Mouse (Mus musculus): ENCODE results near the gene Asdurf. TPM values are rescaled to one million over a fixed set of nuclear protein-coding genes. Genes with fewer than 3 reads are reported as not detected.
"Not testable (repeated sequence)": the region's sequence is repeated elsewhere in the genome, so short reads cannot be mapped to it uniquely, and the experiment has no call there.

Gene Asdurf
- not detected in 2 replicates for polyA plus RNA-seq (2015; fragmentation: Nextera tagmentation; extraction: Ambion mirVana)

DNA sequence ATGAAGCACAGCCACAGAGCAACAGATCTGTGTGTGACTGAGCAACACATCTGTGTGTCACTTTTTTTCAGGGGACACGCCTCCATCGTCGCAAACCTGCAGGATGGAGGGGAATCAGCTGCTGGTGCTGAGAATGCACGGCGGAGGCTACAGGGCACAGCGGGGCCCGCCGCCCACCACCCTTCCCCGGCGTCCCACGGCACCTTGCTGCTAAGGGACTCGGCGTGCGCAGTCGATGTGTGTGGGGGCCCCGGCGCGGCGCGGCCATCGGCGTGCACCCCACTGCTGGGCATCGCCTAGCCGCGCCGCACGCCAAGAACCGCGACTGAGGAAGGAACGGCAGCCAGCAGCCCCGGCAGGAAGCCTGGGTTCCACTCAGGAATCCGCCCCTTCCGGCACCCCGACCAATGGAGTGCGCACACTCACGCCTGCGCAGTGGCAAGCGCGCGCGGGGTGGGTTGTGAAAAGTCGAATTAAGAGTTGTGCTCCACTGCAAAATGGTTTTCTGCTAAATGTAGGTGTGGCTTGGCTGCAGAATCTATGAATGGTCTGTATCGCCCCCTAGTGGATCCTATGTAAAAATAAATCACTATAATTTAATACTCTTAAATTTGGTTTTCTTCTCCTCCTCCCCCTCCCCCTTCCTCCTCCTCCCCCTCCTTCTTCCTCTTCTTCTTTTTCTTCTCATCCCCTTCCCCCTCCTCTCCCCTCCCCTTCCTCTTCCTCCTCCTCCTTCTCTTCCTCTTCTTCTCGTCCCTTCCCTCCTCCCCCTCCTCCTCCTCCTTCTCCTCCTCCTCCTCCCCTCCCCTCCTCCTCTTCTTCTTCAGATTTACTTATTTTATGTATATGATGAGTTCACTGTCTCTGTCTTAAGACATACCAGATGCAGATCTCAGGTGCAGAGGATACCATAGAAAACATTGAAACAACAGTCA, at the start of gene Asdurf, which contains the start of the genes Gm28551 and Asnsd1:
Gene Asdurf, minus strand, starts transcription at position 293 of the 935 bp plus-strand sequence.
Gene Gm28551, minus strand, starts transcription at position 341 of the 935 bp plus-strand sequence.
Gene Asnsd1, minus strand, starts transcription at position 426 of the 935 bp plus-strand sequence.
- under 1% methylated on average over 43 of the region's 44 CpGs for WGBS
- no peaks in the 10 kb centered on the region for H3K27me3 ChIP-seq (replicated peaks)
- peak within 1 kb of the TSS; percentile 97 for H3K9ac ChIP-seq

DNA sequence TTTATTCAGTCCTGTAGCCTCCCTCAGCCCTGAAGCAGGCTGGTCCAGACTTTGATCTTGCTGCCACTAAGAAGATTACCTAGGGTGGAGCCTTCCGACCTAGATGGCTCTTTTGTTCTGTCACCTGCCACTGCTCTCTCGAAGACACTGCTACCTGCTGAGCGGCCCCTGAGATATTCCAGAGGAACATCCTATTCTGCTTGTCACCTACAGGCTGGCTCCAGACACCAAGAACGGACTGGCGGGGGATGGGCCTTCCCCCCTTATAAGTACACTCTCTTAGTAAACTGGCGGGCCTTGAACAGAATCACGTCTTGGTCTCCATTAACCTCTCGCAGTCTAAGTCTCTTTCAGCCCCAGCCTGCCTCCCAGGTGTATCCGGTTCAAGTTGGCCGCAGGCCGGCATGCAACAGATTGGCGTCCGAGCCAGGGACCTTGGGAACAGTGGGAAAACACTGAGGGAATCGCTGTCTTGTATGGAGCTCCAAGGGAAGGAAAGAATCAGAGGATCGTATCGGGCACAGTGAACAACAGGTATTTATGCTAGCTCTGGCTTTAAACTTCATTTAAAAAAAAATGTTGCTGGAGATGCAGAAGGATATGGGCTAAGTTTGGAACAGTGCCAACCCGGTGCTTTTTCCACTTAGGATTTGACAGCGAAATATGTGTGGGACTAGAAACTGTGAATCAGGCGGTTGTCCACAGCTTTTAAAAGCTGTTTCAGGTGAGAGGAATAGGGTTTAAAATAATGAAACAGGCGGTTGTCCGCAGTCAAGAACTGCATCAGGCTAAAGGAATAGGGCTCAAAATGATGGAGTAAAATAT, 41.7 kb upstream of the Asdurf start:
- H3K27ac ChIP-seq (replicated peaks); H3K36me3 ChIP-seq; H3K27me3 ChIP-seq (replicated peaks); ATAC-seq (ENCODE audit: extremely low read depth, insufficient number of reproducible peaks, low FRiP score, low TSS enrichment); H3K9me3 ChIP-seq: not testable (repeated sequence)
- H3K4me3 ChIP-seq, result peak overlapping the region; percentile 43
- 20% methylated on average over 21 of the region's 21 CpGs for WGBS
- peak overlapping the region; percentile 67 for H3K4me2 ChIP-seq
- H3K9ac ChIP-seq, result peak overlapping the region; percentile 62
- H3K4me1 ChIP-seq, result peaks cover 12% of the 10 kb centered on the region

More for the DNA sequence above, at the start of gene Asdurf, which contains the start of the genes Gm28551 and Asnsd1:
- Histone ChIP-seq H3K4me2 (peak within 1 kb of the TSS; percentile 70), H3K4me3 (peak within 1 kb of the TSS; percentile 92), H3K36me3 (peaks cover 26% of the 10 kb centered on the region), H3K4me1 (peaks cover 7% of the 10 kb centered on the region), H3K9me3 (peaks cover 3% of the 10 kb centered on the region; the same call in 1 of the 2 replicates), H3K27ac (replicated peaks) (peak within 1 kb of the TSS; percentile 85)
- ATAC-seq (ENCODE audit: extremely low read depth, insufficient number of reproducible peaks, low FRiP score, low TSS enrichment), result peak; percentile 99

DNA sequence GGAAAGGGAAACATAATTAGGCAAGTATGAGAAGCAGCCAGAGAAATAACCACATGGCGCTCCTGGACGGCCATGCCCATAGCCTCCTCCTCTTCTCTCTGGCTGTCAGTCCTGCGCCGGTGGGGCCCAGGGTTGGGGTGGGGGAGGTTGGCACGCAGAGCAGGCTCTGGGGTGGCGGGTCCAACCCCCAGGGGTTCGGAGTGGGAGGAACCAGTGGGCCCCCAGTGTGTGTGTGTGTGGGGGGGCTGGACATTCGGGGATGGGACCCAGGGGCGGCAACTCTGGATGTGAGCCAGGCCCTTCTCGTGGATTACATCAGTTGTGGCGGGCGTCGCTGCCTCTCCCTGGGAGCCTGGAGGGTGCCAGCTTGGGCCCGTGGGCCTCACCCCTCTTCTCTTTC, 36.3 kb upstream of the Asdurf start:
- Histone ChIP-seq H3K27me3 (replicated peaks) (no peaks in the 10 kb centered on the region), H3K9me3 (peaks cover 11% of the 10 kb centered on the region; the same call in 1 of the 2 replicates), H3K27ac (replicated peaks) (no peak overlapping the region), H3K9ac (no peak overlapping the region), H3K4me2 (no peak overlapping the region), H3K4me1 (peaks cover 1% of the 10 kb centered on the region), H3K36me3 (no peaks in the 10 kb centered on the region), H3K4me3 (no peak overlapping the region)
- ATAC-seq (ENCODE audit: extremely low read depth, insufficient number of reproducible peaks, low FRiP score, low TSS enrichment), result no peak
- WGBS, result 85% methylated on average over 10 of the region's 14 CpGs

DNA sequence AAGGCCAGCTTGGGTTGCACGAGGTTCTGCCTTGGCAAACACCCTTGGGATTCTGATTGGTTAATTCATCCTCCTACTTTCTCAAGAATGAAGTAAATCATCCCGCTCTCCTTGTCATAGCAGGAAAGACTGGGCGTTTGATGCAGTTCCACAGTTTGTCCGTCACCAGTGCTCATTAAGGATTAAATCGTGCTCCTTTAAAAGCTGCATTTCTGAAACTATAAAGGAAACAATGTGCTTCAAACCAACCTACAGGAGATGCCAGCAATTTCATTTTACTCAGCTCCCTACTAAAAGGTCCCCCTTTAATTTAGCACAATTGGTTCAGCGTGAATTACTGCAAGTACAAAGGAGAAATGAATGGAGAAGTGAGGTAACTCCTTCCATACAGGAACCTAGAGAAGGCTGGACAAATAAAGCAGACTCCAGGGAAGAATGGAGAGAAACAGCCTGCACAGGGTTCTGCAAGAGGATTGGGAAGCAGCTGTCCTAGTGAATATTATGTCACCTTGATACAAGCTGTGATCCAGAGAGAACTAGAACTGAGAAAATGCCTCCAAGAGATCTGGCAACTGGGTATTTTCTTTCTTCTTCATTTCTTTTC, 31.8 kb upstream of the Asdurf start:
- H3K9me3 ChIP-seq, result 0 out of 2 replicates have a peak, but pooled peaks cover 2% of the 10 kb centered on the region
- H3K27ac ChIP-seq (replicated peaks), result no peak overlapping the region
- no peaks in the 10 kb centered on the region for H3K27me3 ChIP-seq (replicated peaks)
- ATAC-seq (ENCODE audit: extremely low read depth, insufficient number of reproducible peaks, low FRiP score, low TSS enrichment), result no peak
- H3K4me2 ChIP-seq, result no peak overlapping the region
- WGBS, result 73% methylated on average over 6 of the region's 6 CpGs
- H3K36me3 ChIP-seq, result no peaks in the 10 kb centered on the region
- H3K4me1 ChIP-seq, result no peaks in the 10 kb centered on the region
- H3K9ac ChIP-seq, result no peak overlapping the region
- H3K4me3 ChIP-seq, result no peak overlapping the region

DNA sequence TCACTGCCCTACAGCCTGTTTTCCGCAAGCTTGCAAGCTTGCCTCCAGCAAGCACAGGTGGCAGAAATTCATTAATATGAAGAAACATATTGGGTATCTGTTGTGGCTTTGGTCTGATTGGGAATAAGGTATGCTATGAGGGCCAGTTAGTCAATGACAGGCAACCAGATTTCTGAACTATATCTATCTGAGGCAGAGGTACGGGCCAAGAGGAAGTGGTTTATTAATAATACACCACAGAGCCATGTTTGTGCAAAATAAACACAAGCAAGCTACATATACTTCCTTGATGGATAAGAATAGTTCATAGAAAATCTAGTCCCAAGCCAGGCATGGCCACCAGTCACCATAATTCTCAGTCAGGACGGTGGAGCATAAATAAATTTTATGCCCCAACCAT, 25.3 kb upstream of the Asdurf start:
- no peak for ATAC-seq (ENCODE audit: extremely low read depth, insufficient number of reproducible peaks, low FRiP score, low TSS enrichment)
- H3K9me3 ChIP-seq, result no peaks in the 10 kb centered on the region; the same call in 1 of the 2 replicates
- 75% methylated on average over 3 of the region's 3 CpGs for WGBS

DNA sequence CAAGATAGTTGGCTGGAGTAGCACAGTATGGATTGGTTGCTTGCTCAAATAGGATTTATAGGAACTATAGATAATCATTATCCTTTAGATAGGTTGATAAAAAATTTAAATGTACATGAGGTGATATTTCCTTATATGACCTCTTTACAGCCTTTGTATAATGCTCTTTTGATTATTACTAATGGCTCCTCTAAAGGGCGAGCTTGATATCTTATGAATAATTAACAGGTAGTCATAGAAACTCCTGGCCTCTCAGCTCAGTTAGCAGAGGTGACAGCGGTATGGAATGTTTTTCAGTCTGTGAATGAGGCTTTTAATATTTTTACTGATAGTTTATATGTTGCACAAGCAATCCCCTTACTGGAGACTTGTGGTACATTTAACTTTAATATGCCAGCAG, 23.5 kb upstream of the Asdurf start:
- H3K27ac ChIP-seq (replicated peaks); H3K4me3 ChIP-seq; H3K4me1 ChIP-seq; H3K4me2 ChIP-seq; ATAC-seq (ENCODE audit: extremely low read depth, insufficient number of reproducible peaks, low FRiP score, low TSS enrichment); H3K36me3 ChIP-seq; H3K9me3 ChIP-seq; H3K9ac ChIP-seq; H3K27me3 ChIP-seq (replicated peaks): not testable (repeated sequence)
- 83% methylated on average over 2 of the region's 2 CpGs for WGBS

More for the DNA sequence above, 25.3 kb upstream of the Asdurf start:
- Histone ChIP-seq H3K9ac (no peak overlapping the region), H3K4me2 (no peak overlapping the region), H3K27me3 (replicated peaks) (no peaks in the 10 kb centered on the region), H3K4me1 (no peaks in the 10 kb centered on the region), H3K4me3 (no peak overlapping the region), H3K27ac (replicated peaks) (no peak overlapping the region), H3K36me3 (no peaks in the 10 kb centered on the region)

DNA sequence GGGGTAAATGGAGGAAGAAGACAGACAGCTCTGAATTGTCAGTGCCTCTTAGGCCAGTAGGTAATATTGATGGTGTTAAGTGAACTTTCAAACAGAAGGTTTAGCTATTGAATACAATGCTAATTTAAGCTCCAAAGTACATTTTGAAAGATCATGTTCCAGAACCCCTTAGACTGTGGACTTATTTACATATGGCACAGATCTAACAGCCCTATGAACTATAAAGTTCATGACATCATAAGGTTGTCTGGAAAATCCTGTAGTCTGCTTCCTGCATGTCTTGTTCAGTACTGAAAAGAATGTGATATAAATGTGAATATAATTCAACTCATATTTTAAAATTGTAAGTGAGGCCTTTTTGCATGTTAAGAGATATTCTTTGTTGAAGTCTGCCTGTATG, 6.6 kb upstream of the Asdurf start:
- no peak for ATAC-seq (ENCODE audit: extremely low read depth, insufficient number of reproducible peaks, low FRiP score, low TSS enrichment)
- no peaks in the 10 kb centered on the region for H3K4me1 ChIP-seq
- no peaks in the 10 kb centered on the region for H3K27me3 ChIP-seq (replicated peaks)
- no peak overlapping the region for H3K27ac ChIP-seq (replicated peaks)
- H3K4me2 ChIP-seq, result no peak overlapping the region
- H3K9me3 ChIP-seq, result peaks cover 3% of the 10 kb centered on the region; the same call in 1 of the 2 replicates
- no peak overlapping the region for H3K4me3 ChIP-seq
- H3K9ac ChIP-seq, result no peak overlapping the region
- H3K36me3 ChIP-seq, result no peaks in the 10 kb centered on the region

DNA sequence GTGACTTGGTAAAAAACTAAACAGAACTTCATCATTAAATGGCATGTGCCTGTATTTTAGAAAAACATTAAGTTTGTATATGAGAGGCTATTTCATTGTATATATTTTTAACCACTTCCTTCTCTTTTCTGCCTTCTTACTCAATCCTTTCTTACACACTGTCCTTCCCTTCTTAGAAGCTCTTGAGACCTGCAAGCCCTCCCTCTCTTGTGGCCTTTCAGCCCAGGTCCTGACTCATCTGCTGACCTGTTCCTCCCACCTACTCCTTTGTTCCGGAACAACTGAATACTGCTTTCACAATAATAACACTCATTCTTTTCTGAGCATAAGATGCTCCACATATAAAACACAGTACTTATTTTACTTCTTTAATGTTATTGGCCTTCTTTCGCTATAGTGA, 11.3 kb downstream of the Asdurf start:
- no peak for ATAC-seq (ENCODE audit: extremely low read depth, insufficient number of reproducible peaks, low FRiP score, low TSS enrichment)
- peaks cover 6% of the 10 kb centered on the region; the same call in 1 of the 2 replicates for H3K9me3 ChIP-seq
- H3K4me3 ChIP-seq, result no peak overlapping the region
- WGBS, result 88% methylated on average over 2 of the region's 2 CpGs
- peaks cover 52% of the 10 kb centered on the region for H3K36me3 ChIP-seq
- no peaks in the 10 kb centered on the region for H3K27me3 ChIP-seq (replicated peaks)
- H3K4me1 ChIP-seq, result no peaks in the 10 kb centered on the region
- no peak overlapping the region for H3K9ac ChIP-seq
- no peak overlapping the region for H3K4me2 ChIP-seq
- no peak overlapping the region for H3K27ac ChIP-seq (replicated peaks)

DNA sequence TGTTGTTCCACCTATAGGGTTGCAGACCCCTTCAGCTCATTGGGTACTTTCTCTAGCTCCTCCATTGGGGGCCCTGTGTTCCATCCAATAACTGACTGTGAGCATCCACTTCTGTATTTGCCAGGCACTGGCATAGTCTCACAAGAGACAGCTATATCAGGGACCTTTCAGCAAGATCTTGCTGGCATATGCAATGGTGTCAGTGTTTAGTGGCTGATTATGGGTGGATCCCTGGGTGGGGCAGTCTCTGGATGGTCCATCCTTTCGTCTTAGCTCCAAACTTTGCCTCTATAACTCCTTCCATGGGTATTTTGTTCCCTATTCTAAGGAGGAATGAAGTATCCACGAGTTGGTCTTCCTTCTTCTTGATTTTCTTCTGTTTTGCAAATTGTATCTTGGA, 15.0 kb downstream of the Asdurf start:
- ATAC-seq (ENCODE audit: extremely low read depth, insufficient number of reproducible peaks, low FRiP score, low TSS enrichment); H3K9me3 ChIP-seq; H3K9ac ChIP-seq; H3K4me2 ChIP-seq; H3K27me3 ChIP-seq (replicated peaks); H3K4me1 ChIP-seq; H3K27ac ChIP-seq (replicated peaks); H3K4me3 ChIP-seq: not testable (repeated sequence)
- 68% methylated on average over 2 of the region's 2 CpGs for WGBS
- peaks cover 22% of the 10 kb centered on the region for H3K36me3 ChIP-seq

DNA sequence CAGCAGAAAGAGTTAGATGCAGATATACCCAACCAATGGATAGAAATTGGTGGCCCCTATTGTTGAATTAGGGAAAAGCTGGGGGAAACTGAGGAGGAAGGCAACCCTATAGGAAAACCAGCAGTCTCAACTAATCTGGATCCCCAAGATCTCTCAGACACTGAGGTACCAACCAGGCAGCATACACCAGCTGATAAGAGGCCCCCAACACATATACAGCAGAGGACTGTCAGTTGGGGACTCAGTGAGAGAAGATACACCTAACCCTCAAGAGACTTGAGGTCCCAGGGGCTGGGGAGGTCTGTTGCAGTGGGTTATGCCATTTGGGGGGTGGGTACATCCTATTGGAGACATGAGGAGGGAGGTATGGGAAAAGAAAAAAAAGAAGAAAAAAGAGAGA, 17.0 kb downstream of the Asdurf start:
- Histone ChIP-seq H3K27ac (replicated peaks) (no peak overlapping the region), H3K36me3 (peaks cover 3% of the 10 kb centered on the region), H3K9me3 (peaks cover 6% of the 10 kb centered on the region; the same call in 1 of the 2 replicates), H3K4me1 (no peaks in the 10 kb centered on the region), H3K4me2 (no peak overlapping the region), H3K9ac (no peak overlapping the region), H3K27me3 (replicated peaks) (no peaks in the 10 kb centered on the region), H3K4me3 (no peak overlapping the region)
- no peak for ATAC-seq (ENCODE audit: extremely low read depth, insufficient number of reproducible peaks, low FRiP score, low TSS enrichment)

DNA sequence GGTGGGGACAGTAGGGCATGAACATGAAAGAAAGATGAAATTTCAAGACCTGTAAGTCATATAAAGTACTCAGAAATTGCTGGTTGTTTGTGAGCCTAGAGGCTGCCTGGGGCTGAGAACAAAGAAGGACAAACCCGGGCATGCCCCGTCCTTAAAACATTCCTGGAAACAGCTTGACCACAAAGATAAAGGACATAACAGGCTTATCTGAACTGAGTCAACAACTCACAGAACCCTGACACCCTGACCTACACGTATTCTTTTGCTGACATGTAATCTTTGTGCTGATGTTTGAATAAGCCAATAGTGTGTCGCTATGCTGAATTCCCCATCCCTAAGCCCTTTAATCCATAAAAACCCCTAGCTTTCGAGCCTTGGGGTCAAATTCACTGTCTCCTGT, 18.9 kb downstream of the Asdurf start:
- H3K4me3 ChIP-seq; H3K9me3 ChIP-seq; H3K4me1 ChIP-seq; H3K27ac ChIP-seq (replicated peaks); ATAC-seq (ENCODE audit: extremely low read depth, insufficient number of reproducible peaks, low FRiP score, low TSS enrichment); H3K4me2 ChIP-seq; H3K27me3 ChIP-seq (replicated peaks); H3K9ac ChIP-seq; H3K36me3 ChIP-seq: not testable (repeated sequence)
- 46% methylated on average over 5 of the region's 5 CpGs for whole genome bisulfite sequencing
